Mouse (Mus musculus) small intestine, adult 2 months (tissue): ENCODE data around the gene Pcsk4. TPM values are rescaled to one million over a fixed set of nuclear protein-coding genes. Genes with fewer than 3 reads are reported as not detected.
A peak's percentile ranks its signal among the peaks of the same experiment; 100 is the strongest.

Experiments
- H3K27ac ChIP-seq: fragments of 200-500 bp; 2 replicates; pipeline ENCODE4 v1.5.1; 2012; ENCODE audit warnings: low read depth, low read length, control low read depth, inconsistent platforms; ENCODE audit not compliant: insufficient read depth
- H3K27me3 ChIP-seq: fragments of 200-500 bp; 2 replicates; pipeline ENCODE4 v1.6.1; 2012; ENCODE audit warnings: mild to moderate bottlenecking, moderate library complexity, low read length, inconsistent platforms; ENCODE audit not compliant: control insufficient read depth, insufficient read depth
- H3K36me3 ChIP-seq: fragments of 200-500 bp; 2 replicates; pipeline ENCODE4 v1.6.1; 2012; ENCODE audit warnings: mild to moderate bottlenecking, low read length, control low read depth, inconsistent platforms; ENCODE audit not compliant: control insufficient read depth, insufficient read depth
- H3K4me1 ChIP-seq: fragments of 200-500 bp; 2 replicates; pipeline ENCODE4 v1.6.1; 2012; ENCODE audit warnings: low read length, inconsistent platforms, mixed read lengths; ENCODE audit not compliant: control insufficient read depth, insufficient read depth, insufficient read length
- H3K4me3 ChIP-seq: fragments of 200-500 bp; 2 replicates; pipeline ENCODE4 v1.5.1; 2012; ENCODE audit warnings: low read depth, mild to moderate bottlenecking, control low read depth, inconsistent platforms, low read length, moderate library complexity
- CTCF ChIP-seq: fragments of 200-500 bp; IDR thresholded peaks from 2 replicates; pipeline ENCODE4 v1.5.1; 2012; ENCODE audit warnings: low read depth, mild to moderate bottlenecking, control low read depth, inconsistent platforms, low read length, moderate library complexity, mixed read lengths; ENCODE audit not compliant: insufficient replicate concordance, insufficient read length; ENCODE audit errors: extremely low read depth
- POLR2A ChIP-seq: fragments of 200-500 bp; IDR thresholded peaks from 2 replicates; pipeline ENCODE4 v1.6.1; 2012; ENCODE audit warnings: low read depth, mild to moderate bottlenecking, control low read depth, inconsistent platforms, low read length, moderate library complexity
- WGBS: fragments of 180-500 bp; shearing (Covaris S2); methylation state at CpG from one replicate; pipeline ENCODE4 v1.1.7; 2018; 5-methylcytosine and 5-hydroxymethylcytosine counted together
- polyA plus RNA-seq: library from polyadenylated mRNA; depleted of rRNA; stranded (reverse); fragments of >200 nt; gene quantifications from 2 replicates; pipeline ENCODE4 v1.2.3, GENCODE M21; 2012

Gene Pcsk4
- polyA plus RNA-seq, 1 experiment, result 27.0 TPM

GRCm38 (mm10) chr10:80356737-80357136 is 27.4 kb upstream of the Pcsk4 start:
- peaks cover 19% of the 10 kb centered on the region for H3K27me3 ChIP-seq
- no peak for TF ChIP-seq POLR2A
- no peak for TF ChIP-seq CTCF
- H3K4me3 ChIP-seq, result peak overlapping the region; percentile 12; the same call in 1 of the 2 replicates
- H3K4me1 ChIP-seq, result peaks cover 17% of the 10 kb centered on the region
- 2% methylated on average over 34 of the region's 34 CpGs for WGBS
- no peak overlapping the region for H3K27ac ChIP-seq
- H3K36me3 ChIP-seq, result no peaks in the 10 kb centered on the region

- Histone ChIP-seq H3K4me1 (peaks cover 21% of the 10 kb centered on the region), H3K27ac (no peak within 1 kb of the TSS), H3K4me3 (peak within 1 kb of the TSS; percentile 12; the same call in 1 of the 2 replicates), H3K36me3 (no peaks in the 10 kb centered on the region), H3K27me3 (peaks cover 19% of the 10 kb centered on the region)
- TF ChIP-seq CTCF, result no peak
- TF ChIP-seq POLR2A, result no peak
- 2% methylated on average over 53 of the region's 53 CpGs for WGBS
Observed at GRCm38 (mm10) chr10:80356001-80356682, 26.8 kb upstream of the Pcsk4 start, which contains the start of gene Plk5. Plk5 (plus strand) TSS chr10:80356459.

GRCm38 (mm10) chr10:80355431-80355830 is 26.1 kb upstream of the Pcsk4 start:
- H3K27me3 ChIP-seq, result peaks cover 19% of the 10 kb centered on the region
- TF ChIP-seq POLR2A (no peak), CTCF (no peak)
- no peak overlapping the region for H3K27ac ChIP-seq
- peaks cover 27% of the 10 kb centered on the region for H3K4me1 ChIP-seq
- H3K4me3 ChIP-seq, result no peak overlapping the region
- H3K36me3 ChIP-seq, result no peaks in the 10 kb centered on the region
- 25% methylated on average over 9 of the region's 9 CpGs for WGBS

GRCm38 (mm10) chr10:80352727-80353126 is 23.4 kb upstream of the Pcsk4 start:
- TF ChIP-seq CTCF, result no peak
- TF ChIP-seq POLR2A, result no peak
- 71% methylated on average over 8 of the region's 8 CpGs for WGBS
- peaks cover 19% of the 10 kb centered on the region for H3K27me3 ChIP-seq

GRCm38 (mm10) chr10:80351896-80352295 is 22.6 kb upstream of the Pcsk4 start:
- peaks cover 27% of the 10 kb centered on the region for H3K4me1 ChIP-seq
- peaks cover 18% of the 10 kb centered on the region for H3K27me3 ChIP-seq
- peak overlapping the region; percentile 56; the same call in 1 of the 2 replicates for H3K27ac ChIP-seq
- H3K4me3 ChIP-seq, result no peak overlapping the region
- no peak for TF ChIP-seq POLR2A
- no peak for TF ChIP-seq CTCF
- H3K36me3 ChIP-seq, result no peaks in the 10 kb centered on the region
- WGBS, result 15% methylated on average over 11 of the region's 11 CpGs

More at GRCm38 (mm10) chr10:80352727-80353126, 23.4 kb upstream of the Pcsk4 start:
- no peaks in the 10 kb centered on the region for H3K36me3 ChIP-seq
- no peak overlapping the region for H3K4me3 ChIP-seq
- peaks cover 26% of the 10 kb centered on the region for H3K4me1 ChIP-seq
- no peak overlapping the region for H3K27ac ChIP-seq

- Histone ChIP-seq H3K27me3 (peaks cover 2% of the 10 kb centered on the region; the same call in 1 of the 2 replicates), H3K36me3 (no peaks in the 10 kb centered on the region), H3K4me3 (no peak overlapping the region), H3K27ac (no peak overlapping the region), H3K4me1 (peaks cover 27% of the 10 kb centered on the region)
- WGBS, result 1% methylated on average over 7 of the region's 7 CpGs
- TF ChIP-seq POLR2A (no peak), CTCF (peak; percentile 93)
Observed at GRCm38 (mm10) chr10:80350292-80350691, 21.0 kb upstream of the Pcsk4 start.

- H3K4me3 ChIP-seq, result no peak overlapping the region
- H3K4me1 ChIP-seq, result peaks cover 35% of the 10 kb centered on the region
- no peak overlapping the region for H3K27ac ChIP-seq
- 34% methylated on average over 26 of the region's 26 CpGs for WGBS
- H3K36me3 ChIP-seq, result no peaks in the 10 kb centered on the region
- no peaks in the 10 kb centered on the region for H3K27me3 ChIP-seq
- TF ChIP-seq CTCF (no peak), POLR2A (no peak)
Observed at GRCm38 (mm10) chr10:80348981-80349380, 19.7 kb upstream of the Pcsk4 start.
